Mouse (Mus musculus) stomach, embryonic 15.5 days (tissue): ENCODE data around the gene Shb. TPM values are rescaled to one million over a fixed set of nuclear protein-coding genes. Genes with fewer than 3 reads are reported as not detected.

Experiments
- ATAC-seq: fragments of 200-750 bp; cut with Nextera tagmentation; 2 replicates; pipeline ENCODE4 v1.8.0; 2017; ENCODE audit warnings: low read depth, moderate number of reproducible peaks, moderate TSS enrichment; ENCODE audit not compliant: insufficient read depth, low FRiP score
- H3K27ac ChIP-seq: fragments of 300-500 bp; sonication (generic); 2 replicates; pipeline ENCODE4 v1.5.1; 2015; ENCODE audit warnings: mild to moderate bottlenecking, inconsistent platforms
- H3K27me3 ChIP-seq: fragments of 300-500 bp; sonication (generic); replicated peaks from 2 replicates; pipeline ENCODE4 v1.6.1; 2015; ENCODE audit warnings: inconsistent platforms
- H3K36me3 ChIP-seq: fragments of 300-500 bp; sonication (generic); 2 replicates; pipeline ENCODE4 v1.6.1; 2015; ENCODE audit warnings: inconsistent platforms
- H3K4me1 ChIP-seq: fragments of 300-500 bp; sonication (generic); 2 replicates; pipeline ENCODE4 v1.6.1; 2015; ENCODE audit warnings: inconsistent platforms
- H3K4me2 ChIP-seq: fragments of 300-500 bp; sonication (generic); 2 replicates; pipeline ENCODE4 v1.6.1; 2015; ENCODE audit warnings: mild to moderate bottlenecking, inconsistent platforms
- H3K4me3 ChIP-seq: fragments of 300-500 bp; sonication (generic); replicated peaks from 2 replicates; pipeline ENCODE4 v1.5.1; 2015; ENCODE audit warnings: inconsistent platforms
- H3K9ac ChIP-seq: fragments of 300-500 bp; sonication (generic); 2 replicates; pipeline ENCODE4 v1.6.1; 2015; ENCODE audit warnings: inconsistent platforms
- H3K9me3 ChIP-seq: fragments of 300-500 bp; sonication (generic); 2 replicates; pipeline ENCODE4 v1.6.1; 2016; ENCODE audit warnings: inconsistent platforms
- WGBS: fragments of 180-500 bp; shearing (Covaris S2); methylation state at CpG from one replicate; pipeline ENCODE4 v1.1.7; 2015; 5-methylcytosine and 5-hydroxymethylcytosine counted together
- polyA plus RNA-seq: library from polyadenylated mRNA; unstranded; fragments of >200 nt; fragmentation: Nextera tagmentation; extraction: Ambion mirVana; gene quantifications from 2 replicates; pipeline ENCODE4 v1.2.1, GENCODE M21; 2015

Shb gene
- polyA plus RNA-seq, 1 experiment from 2014 or later, result 5.8 TPM

DNA sequence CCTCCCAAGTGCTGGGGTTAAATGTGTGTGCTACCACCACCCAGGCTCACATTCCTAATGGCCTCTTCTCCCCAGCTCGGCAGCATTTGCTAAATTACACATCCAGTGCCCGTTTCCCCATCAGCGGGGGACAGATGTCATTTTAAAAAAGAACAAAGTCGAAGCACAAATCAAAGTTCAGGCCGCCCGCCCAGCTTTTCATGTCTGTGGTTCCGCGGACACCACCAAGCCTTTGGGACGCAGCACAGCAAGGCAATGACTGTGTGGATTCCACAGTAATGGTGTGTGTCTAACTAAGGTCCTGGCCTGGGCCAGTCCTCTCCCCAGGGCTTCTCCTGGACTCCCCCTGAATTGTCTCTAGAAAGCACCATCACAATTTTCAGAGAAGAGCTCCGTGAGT, 32.7 kb downstream of the Shb start:
- no peak overlapping the region for H3K4me3 ChIP-seq
- 0 out of 2 replicates have a peak overlapping the region, but pooled peaks have one; percentile 12 for H3K27ac ChIP-seq
- no peaks in the 10 kb centered on the region for H3K27me3 ChIP-seq
- no peak for ATAC-seq
- no peak overlapping the region for H3K9ac ChIP-seq
- H3K4me1 ChIP-seq, result peaks cover 62% of the 10 kb centered on the region
- no peak overlapping the region for H3K4me2 ChIP-seq
- no peaks in the 10 kb centered on the region for H3K9me3 ChIP-seq
- WGBS, result 55% methylated on average over 10 of the region's 10 CpGs
- no peaks in the 10 kb centered on the region for H3K36me3 ChIP-seq

- H3K4me3 ChIP-seq, result no peak overlapping the region
- WGBS, result 44% methylated on average over 6 of the region's 6 CpGs
- no peak overlapping the region for H3K4me2 ChIP-seq
- no peaks in the 10 kb centered on the region for H3K36me3 ChIP-seq
- H3K27me3 ChIP-seq, result no peaks in the 10 kb centered on the region
- H3K9ac ChIP-seq, result no peak overlapping the region
- no peaks in the 10 kb centered on the region for H3K9me3 ChIP-seq
- H3K4me1 ChIP-seq, result peaks cover 67% of the 10 kb centered on the region
- no peak for ATAC-seq
- 0 out of 2 replicates have a peak overlapping the region, but pooled peaks have one; percentile 12 for H3K27ac ChIP-seq
Measured at GRCm38 (mm10) chr4:45499081-45499480, 33.2 kb downstream of the Shb start.

GRCm38 (mm10) chr4:45498345-45498744, 33.9 kb downstream of the Shb start:
- H3K27ac ChIP-seq, result no peak overlapping the region
- H3K36me3 ChIP-seq, result no peaks in the 10 kb centered on the region
- ATAC-seq, result no peak
- WGBS, result 79% methylated on average over 5 of the region's 5 CpGs
- H3K27me3 ChIP-seq, result no peaks in the 10 kb centered on the region
- H3K4me3 ChIP-seq, result no peak overlapping the region
- H3K9me3 ChIP-seq, result no peaks in the 10 kb centered on the region
- H3K4me1 ChIP-seq, result peaks cover 74% of the 10 kb centered on the region
- H3K4me2 ChIP-seq, result no peak overlapping the region
- no peak overlapping the region for H3K9ac ChIP-seq

DNA sequence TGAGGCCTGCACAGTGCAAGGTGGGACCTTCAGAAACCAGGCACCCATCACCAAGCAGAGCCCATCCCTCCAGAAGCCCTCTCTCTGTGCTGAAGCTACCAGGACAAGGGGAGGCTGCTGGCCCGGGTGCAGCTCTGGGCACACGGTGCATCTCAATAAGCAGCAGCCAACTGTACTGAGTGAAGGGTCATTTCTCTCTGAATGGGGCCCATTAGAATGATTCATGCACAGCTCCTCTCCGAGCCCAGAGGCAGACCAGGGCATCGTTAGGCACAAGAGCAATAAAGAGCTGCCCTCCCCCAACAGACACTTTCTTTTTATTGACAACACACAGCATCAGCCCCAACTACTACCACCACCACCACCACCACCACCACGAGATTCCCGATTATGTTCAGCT, 35.0 kb downstream of the Shb start:
- Histone ChIP-seq H3K9ac (no peak overlapping the region), H3K4me3 (no peak overlapping the region), H3K4me1 (peaks cover 81% of the 10 kb centered on the region), H3K4me2 (no peak overlapping the region), H3K9me3 (no peaks in the 10 kb centered on the region), H3K27me3 (no peaks in the 10 kb centered on the region), H3K36me3 (no peaks in the 10 kb centered on the region), H3K27ac (no peak overlapping the region)
- WGBS, result 68% methylated on average over 6 of the region's 6 CpGs
- ATAC-seq, result no peak

GRCm38 (mm10) chr4:45495531-45496201, 36.6 kb downstream of the Shb start:
- peaks cover 80% of the 10 kb centered on the region for H3K4me1 ChIP-seq
- no peaks in the 10 kb centered on the region for H3K9me3 ChIP-seq
- no peaks in the 10 kb centered on the region for H3K36me3 ChIP-seq
- H3K27ac ChIP-seq, result peak overlapping the region; percentile 74
- H3K9ac ChIP-seq, result no peak overlapping the region
- 34% methylated on average over 8 of the region's 8 CpGs for WGBS
- peak; percentile 23; the same call in 1 of the 2 replicates for ATAC-seq
- H3K4me2 ChIP-seq, result peak overlapping the region; percentile 13; the same call in 1 of the 2 replicates
- no peaks in the 10 kb centered on the region for H3K27me3 ChIP-seq
- no peak overlapping the region for H3K4me3 ChIP-seq

DNA sequence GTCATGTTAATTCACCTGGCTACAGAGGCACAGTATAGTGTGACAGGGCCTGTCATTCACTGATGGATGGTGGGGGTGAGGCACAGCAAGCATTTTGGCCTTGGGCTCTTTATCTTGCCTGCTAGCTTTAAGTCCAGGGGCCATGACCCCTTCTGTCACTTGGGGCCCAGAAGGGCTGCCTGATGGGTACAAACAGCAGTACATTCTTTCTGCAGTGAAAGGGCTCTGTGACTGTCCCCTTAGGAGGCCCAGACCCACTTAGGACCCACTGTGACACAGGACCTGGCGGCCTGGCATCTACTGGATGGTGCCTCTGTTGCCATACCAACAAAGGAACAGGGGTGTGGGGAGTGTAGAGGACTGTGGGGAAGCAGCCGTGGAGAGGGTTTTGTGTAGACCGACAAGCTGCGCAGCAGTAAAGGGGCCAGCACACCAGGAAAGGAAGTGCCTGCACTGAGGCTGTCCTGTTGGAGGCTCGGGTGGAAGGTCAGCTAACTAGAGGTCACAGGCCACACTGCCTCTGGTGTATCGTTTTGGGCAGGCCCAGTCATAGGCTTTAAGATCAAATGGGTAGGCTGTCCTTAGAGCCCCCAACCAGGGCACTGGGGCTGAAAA, 38.4 kb downstream of the Shb start:
- Histone ChIP-seq H3K27ac (peak overlapping the region; percentile 69; the same call in 1 of the 2 replicates), H3K36me3 (no peaks in the 10 kb centered on the region), H3K4me3 (no peak overlapping the region), H3K9ac (no peak overlapping the region), H3K27me3 (no peaks in the 10 kb centered on the region), H3K4me1 (peaks cover 81% of the 10 kb centered on the region), H3K4me2 (no peak overlapping the region), H3K9me3 (no peaks in the 10 kb centered on the region)
- WGBS, result 28% methylated on average over 6 of the region's 6 CpGs
- ATAC-seq, result no peak

DNA sequence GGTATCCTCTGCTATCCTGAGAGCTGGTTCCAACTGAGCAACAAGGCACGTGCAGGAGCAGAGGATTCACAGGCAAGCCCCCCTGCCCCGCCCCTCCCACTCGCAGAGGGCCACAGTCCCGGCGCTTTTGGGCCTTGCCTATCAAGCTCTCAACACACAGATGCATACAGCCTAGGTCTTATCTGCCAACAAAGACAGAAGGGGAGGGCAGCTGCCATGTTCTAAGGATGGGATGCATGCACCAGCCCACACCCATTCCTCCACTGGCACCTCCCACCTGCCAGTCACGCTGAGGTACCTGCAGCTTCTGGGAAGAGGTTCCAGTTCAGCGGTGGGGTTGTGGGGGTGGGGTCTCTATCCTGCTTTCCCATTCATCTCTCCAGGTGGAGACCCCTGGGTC, 39.2 kb downstream of the Shb start:
- H3K4me2 ChIP-seq, result peak overlapping the region; percentile 27
- H3K27ac ChIP-seq, result peak overlapping the region; percentile 82
- peaks cover 81% of the 10 kb centered on the region for H3K4me1 ChIP-seq
- H3K9me3 ChIP-seq, result no peaks in the 10 kb centered on the region
- WGBS, result 20% methylated on average over 7 of the region's 7 CpGs
- H3K36me3 ChIP-seq, result no peaks in the 10 kb centered on the region
- no peaks in the 10 kb centered on the region for H3K27me3 ChIP-seq
- H3K9ac ChIP-seq, result no peak overlapping the region
- H3K4me3 ChIP-seq, result no peak overlapping the region
- ATAC-seq, result no peak

DNA sequence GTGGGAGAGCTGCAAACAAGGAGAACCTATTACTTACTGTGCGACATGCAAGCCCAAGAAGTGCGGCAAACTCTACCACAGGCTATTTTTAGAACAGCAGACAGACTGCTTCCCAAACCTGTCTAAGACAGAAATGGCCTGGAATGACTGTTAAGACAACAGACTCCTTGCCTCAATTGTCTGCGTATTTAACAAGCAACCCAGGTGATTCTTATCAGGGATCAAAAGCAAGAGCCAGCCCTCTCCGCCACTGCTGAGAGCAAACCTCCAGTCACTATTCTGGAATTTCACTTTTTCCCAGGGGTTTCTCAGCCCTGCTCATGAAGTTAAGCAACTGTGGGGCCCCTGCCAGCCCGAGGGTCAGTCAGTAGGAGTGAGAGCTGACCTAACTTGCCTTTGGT, 39.6 kb downstream of the Shb start:
- peaks cover 85% of the 10 kb centered on the region for H3K4me1 ChIP-seq
- 10% methylated on average over 5 of the region's 5 CpGs for WGBS
- no peak for ATAC-seq
- H3K36me3 ChIP-seq, result no peaks in the 10 kb centered on the region
- H3K27me3 ChIP-seq, result no peaks in the 10 kb centered on the region
- no peak overlapping the region for H3K9ac ChIP-seq
- H3K9me3 ChIP-seq, result no peaks in the 10 kb centered on the region
- peak overlapping the region; percentile 27 for H3K4me2 ChIP-seq
- peak overlapping the region; percentile 82 for H3K27ac ChIP-seq
- H3K4me3 ChIP-seq, result no peak overlapping the region

GRCm38 (mm10) chr4:45491685-45492601, 40.3 kb downstream of the Shb start:
- H3K27me3 ChIP-seq, result no peaks in the 10 kb centered on the region
- H3K9me3 ChIP-seq, result no peaks in the 10 kb centered on the region
- no peak for ATAC-seq
- H3K4me3 ChIP-seq, result no peak overlapping the region
- no peak overlapping the region for H3K9ac ChIP-seq
- H3K27ac ChIP-seq, result peak overlapping the region; percentile 82
- 41% methylated on average over 16 of the region's 16 CpGs for WGBS
- H3K36me3 ChIP-seq, result no peaks in the 10 kb centered on the region
- peaks cover 86% of the 10 kb centered on the region for H3K4me1 ChIP-seq
- H3K4me2 ChIP-seq, result 0 out of 2 replicates have a peak overlapping the region, but pooled peaks have one; percentile 27

DNA sequence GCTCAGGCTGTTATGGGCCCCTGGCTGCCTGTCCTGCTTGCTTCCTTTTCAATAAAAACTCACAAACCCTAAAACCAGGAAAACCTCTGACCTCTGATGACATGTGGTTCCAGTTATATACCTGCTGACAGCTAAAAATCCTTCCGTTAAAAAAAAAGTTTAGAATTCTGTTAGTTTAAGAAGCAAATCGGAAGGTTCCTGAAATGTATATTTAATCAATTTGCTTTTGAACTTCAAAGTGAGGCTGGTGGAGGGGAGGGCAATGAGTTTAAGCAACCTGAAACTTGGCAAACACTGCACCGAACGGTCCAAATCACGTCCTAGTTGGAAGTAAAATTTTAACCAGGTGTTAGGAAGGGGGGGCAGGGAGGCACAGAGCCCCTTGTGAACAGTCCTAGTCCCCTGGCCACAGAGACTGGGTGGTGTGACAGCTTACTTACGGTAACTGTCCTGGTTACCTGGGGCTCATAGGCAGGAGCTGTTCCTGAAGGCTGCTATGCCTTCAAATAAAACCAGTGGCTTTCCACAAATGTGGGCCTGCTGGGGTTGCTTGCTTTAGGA, 41.1 kb downstream of the Shb start:
- ATAC-seq, result 0 out of 2 replicates have a peak, but pooled peaks have one; percentile 6
- Histone ChIP-seq H3K4me3 (no peak overlapping the region), H3K4me2 (no peak overlapping the region), H3K36me3 (no peaks in the 10 kb centered on the region), H3K4me1 (peaks cover 82% of the 10 kb centered on the region), H3K9me3 (no peaks in the 10 kb centered on the region), H3K9ac (no peak overlapping the region), H3K27ac (peak overlapping the region; percentile 82), H3K27me3 (no peaks in the 10 kb centered on the region)
- 41% methylated on average over 6 of the region's 6 CpGs for WGBS

DNA sequence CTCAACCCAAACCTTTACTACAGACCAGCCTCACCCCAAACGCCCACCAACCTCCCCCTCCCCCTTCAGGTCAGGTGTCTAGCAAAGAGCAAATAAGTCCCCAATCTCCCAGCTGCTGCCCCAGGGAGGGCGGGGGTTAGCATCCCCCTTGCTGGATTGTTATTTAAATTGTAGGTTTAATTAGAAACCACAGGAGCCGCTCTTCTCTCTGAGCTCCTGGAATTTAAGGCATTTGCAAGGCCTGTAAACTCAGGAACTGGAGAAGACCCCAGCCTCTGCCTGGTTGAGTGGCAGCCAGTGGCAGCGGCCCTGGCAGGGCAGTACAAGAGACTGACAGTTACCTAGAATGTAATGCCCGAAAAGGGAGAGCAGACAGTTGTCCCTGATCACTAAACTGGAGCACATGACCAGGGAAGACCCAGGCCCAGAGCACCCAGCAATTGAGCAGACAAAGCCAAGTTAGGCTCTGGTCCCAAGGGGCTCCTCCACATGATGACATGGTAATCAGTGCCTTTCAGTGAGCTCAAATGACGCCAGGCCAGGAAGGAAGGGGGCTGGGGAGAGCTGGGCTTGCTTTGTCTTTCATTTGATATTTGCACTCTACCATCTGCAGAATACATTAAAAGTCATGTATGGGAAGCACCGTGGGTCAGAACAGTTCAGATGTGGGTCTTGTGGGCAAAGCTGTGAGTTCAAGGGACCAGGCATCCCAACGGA, 42.1 kb downstream of the Shb start:
- peaks cover 80% of the 10 kb centered on the region for H3K4me1 ChIP-seq
- peak overlapping the region; percentile 82 for H3K27ac ChIP-seq
- H3K4me3 ChIP-seq, result no peak overlapping the region
- H3K36me3 ChIP-seq, result no peaks in the 10 kb centered on the region
- H3K4me2 ChIP-seq, result peak overlapping the region; percentile 33
- no peak overlapping the region for H3K9ac ChIP-seq
- no peaks in the 10 kb centered on the region for H3K9me3 ChIP-seq
- no peak for ATAC-seq
- WGBS, result 35% methylated on average over 8 of the region's 8 CpGs
- no peaks in the 10 kb centered on the region for H3K27me3 ChIP-seq
